Mouse (Mus musculus) ES-Bruce4 (cell line): ENCODE measurements around the gene Cdk5r1.

ENCODE experiments used
- CTCF ChIP-seq: IDR thresholded peaks from one replicate; pipeline ENCODE4 v1.8.1; 2011; ENCODE audit warnings: low read depth, low read length
- POLR2A ChIP-seq: IDR thresholded peaks from one replicate; pipeline ENCODE4 v1.8.1; 2011; ENCODE audit warnings: low read length; ENCODE audit not compliant: insufficient read depth

DNA sequence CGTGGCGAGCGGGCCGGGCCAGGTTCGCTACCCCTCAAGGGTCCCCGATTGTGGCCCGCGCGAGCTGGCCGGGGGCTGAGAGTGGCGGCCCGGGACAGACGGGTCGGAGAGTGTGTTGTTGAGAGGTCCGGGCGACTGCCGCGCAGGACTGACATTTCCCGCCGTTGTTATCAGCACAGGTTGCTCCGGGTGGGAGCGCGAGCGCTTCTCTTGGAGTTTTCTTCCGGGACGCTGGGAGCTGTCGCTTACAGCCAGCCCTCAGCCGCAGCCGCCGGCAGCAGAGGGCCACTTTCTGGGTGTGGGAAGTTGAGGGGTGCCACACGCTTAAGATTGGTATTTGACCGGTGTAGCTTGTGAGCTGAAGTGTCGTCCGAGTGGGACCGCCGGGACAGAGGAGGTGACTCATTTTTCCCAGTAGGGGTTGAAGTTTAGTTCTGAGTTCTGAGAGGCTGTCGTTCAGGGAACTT, 47.8 kb upstream of the Cdk5r1 start:
- no peak for TF ChIP-seq POLR2A
- TF ChIP-seq CTCF: no peak
